Mouse (Mus musculus) heart, embryonic 14.5 days (tissue): ENCODE results near the gene Cers3. TPM values are rescaled to one million over a fixed set of nuclear protein-coding genes. Genes with fewer than 3 reads are reported as not detected.

Source experiments
- ATAC-seq: fragments of 200-750 bp; cut with Nextera tagmentation; 2 replicates; pipeline ENCODE4 v1.8.0; 2017; ENCODE audit warnings: low read depth, moderate TSS enrichment; ENCODE audit not compliant: insufficient number of reproducible peaks, insufficient read depth, low FRiP score
- H3K27ac ChIP-seq, 2 experiments: fragments of 200-500 bp in 1 of 2; fragments of 300-500 bp in 1 of 2; sonication (generic) in 1 of 2; replicated peaks in 1 of 2; 2 replicates each; pipeline ENCODE4 v1.5.1; 2012 to 2014; ENCODE audit warnings: low read depth in 2 of 2, low read length in 2 of 2, control low read depth in 1 of 2, mild to moderate bottlenecking in 1 of 2, mixed read lengths in 1 of 2; ENCODE audit not compliant: control insufficient read depth in 1 of 2, insufficient read depth in 1 of 2
- H3K27me3 ChIP-seq: fragments of 300-500 bp; sonication (generic); 2 replicates; pipeline ENCODE4 v1.6.1; 2014; ENCODE audit warnings: mild to moderate bottlenecking, low read length, control low read depth; ENCODE audit not compliant: control insufficient read depth, insufficient read depth
- H3K36me3 ChIP-seq: fragments of 300-500 bp; sonication (generic); 2 replicates; pipeline ENCODE4 v1.6.1; 2014; ENCODE audit warnings: mild to moderate bottlenecking, control low read depth, low read length, mixed read lengths; ENCODE audit not compliant: control insufficient read depth, insufficient read depth
- H3K4me1 ChIP-seq, 2 experiments: fragments of 200-500 bp in 1 of 2; fragments of 300-500 bp in 1 of 2; sonication (generic) in 1 of 2; 2 replicates each; pipeline ENCODE4 v1.6.1; 2012 to 2014; ENCODE audit warnings: low read length in 2 of 2, control low read depth in 1 of 2, mixed read lengths in 1 of 2; ENCODE audit not compliant: control insufficient read depth in 2 of 2, insufficient read depth in 2 of 2
- H3K4me2 ChIP-seq: fragments of 300-500 bp; sonication (generic); 2 replicates; pipeline ENCODE4 v1.6.1; 2014; ENCODE audit warnings: mild to moderate bottlenecking, low read length
- H3K4me3 ChIP-seq, 2 experiments: fragments of 200-500 bp in 1 of 2; fragments of 300-500 bp in 1 of 2; sonication (generic) in 1 of 2; 2 replicates each; pipeline ENCODE4 v1.5.1; 2012 to 2014; ENCODE audit warnings: low read length in 2 of 2, mild to moderate bottlenecking in 2 of 2, control low read depth in 1 of 2, low read depth in 1 of 2, moderate library complexity in 1 of 2; ENCODE audit not compliant: control insufficient read depth in 1 of 2, insufficient read depth in 1 of 2
- H3K9ac ChIP-seq: fragments of 300-500 bp; sonication (generic); 2 replicates; pipeline ENCODE4 v1.6.1; 2014; ENCODE audit warnings: mild to moderate bottlenecking, low read length
- H3K9me3 ChIP-seq: fragments of 300-500 bp; sonication (generic); 2 replicates; pipeline ENCODE4 v1.6.1; 2016; ENCODE audit warnings: low read length, control low read depth; ENCODE audit not compliant: control insufficient read depth
- WGBS: fragments of 180-500 bp; shearing (Covaris S2); extraction: QIAGEN DNeasy Blood & Tissue Kit; methylation state at CpG from one replicate; pipeline ENCODE4 v1.1.7; 2014; 5-methylcytosine and 5-hydroxymethylcytosine counted together
- polyA plus RNA-seq: library from polyadenylated mRNA; unstranded; fragments of >200 nt; fragmentation: Nextera tagmentation; extraction: Ambion mirVana; gene quantifications from 2 replicates; pipeline ENCODE4 v1.2.1, GENCODE M21; 2014

The Cers3 gene
- polyA plus RNA-seq, 1 experiment from 2014 or later = 0.36 TPM

GRCm38 (mm10) chr7:66798826-66799225 lies 55.5 kb downstream of the Cers3 start:
- WGBS = 69% methylated on average over 5 of the region's 5 CpGs
- ATAC-seq = no peak

DNA sequence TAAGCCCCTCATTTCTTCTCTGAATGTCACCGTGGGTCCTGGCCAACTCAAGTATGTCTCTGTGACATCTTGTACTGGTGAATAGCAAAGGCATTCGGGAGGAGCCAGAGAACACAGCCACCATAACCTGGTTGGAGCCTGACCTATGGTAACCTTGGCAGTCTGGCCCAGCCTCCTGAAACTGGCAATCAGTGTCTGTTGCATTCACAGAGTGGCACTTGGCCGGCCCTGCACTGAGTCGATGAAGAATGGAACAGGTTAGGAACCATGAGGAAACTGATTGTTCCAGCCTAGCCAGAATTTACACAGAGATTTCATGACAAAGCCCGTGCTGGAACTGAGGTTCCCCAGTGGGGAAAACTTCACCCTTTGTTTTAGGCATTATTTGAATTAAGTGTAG lies 57.5 kb downstream of the Cers3 start:
- no peak for ATAC-seq
- WGBS = 56% methylated on average over 5 of the region's 5 CpGs
- H3K9ac ChIP-seq = no peak overlapping the region

More at GRCm38 (mm10) chr7:66798826-66799225, 55.5 kb downstream of the Cers3 start:
- Histone ChIP-seq H3K36me3 (no peaks in the 10 kb centered on the region), H3K4me2 (no peak overlapping the region), H3K27me3 (no peaks in the 10 kb centered on the region), H3K9me3 (no peaks in the 10 kb centered on the region), H3K4me1 (peaks cover 0 to 13% of the 10 kb centered on the region in 2 experiments; a peak in 1 of 4 replicates), H3K9ac (no peak overlapping the region), H3K27ac (no peak overlapping the region), H3K4me3 (no peak overlapping the region)

GRCm38 (mm10) chr7:66801785-66802184 lies 58.5 kb downstream of the Cers3 start:
- no peaks in the 10 kb centered on the region for H3K27me3 ChIP-seq
- peaks cover 0 to 10% of the 10 kb centered on the region in 2 experiments; a peak in 1 of 4 replicates for H3K4me1 ChIP-seq
- no peaks in the 10 kb centered on the region for H3K9me3 ChIP-seq
- no peak for ATAC-seq
- H3K4me2 ChIP-seq = no peak overlapping the region
- no peaks in the 10 kb centered on the region for H3K36me3 ChIP-seq
- no peak overlapping the region for H3K9ac ChIP-seq
- no peak overlapping the region for H3K27ac ChIP-seq
- H3K4me3 ChIP-seq = no peak overlapping the region

More for the DNA sequence above, 57.5 kb downstream of the Cers3 start:
- no peak overlapping the region for H3K4me2 ChIP-seq
- no peak overlapping the region for H3K4me3 ChIP-seq
- H3K4me1 ChIP-seq = peaks cover 0 to 13% of the 10 kb centered on the region in 2 experiments; a peak in 1 of 4 replicates
- H3K27ac ChIP-seq = no peak overlapping the region
- H3K9me3 ChIP-seq = no peaks in the 10 kb centered on the region
- no peaks in the 10 kb centered on the region for H3K27me3 ChIP-seq
- no peaks in the 10 kb centered on the region for H3K36me3 ChIP-seq

- Histone ChIP-seq H3K4me3 (no peak overlapping the region), H3K4me1 (0 out of 4 replicates have a peak, but pooled peaks cover 0 to 2% of the 10 kb centered on the region in 2 experiments), H3K4me2 (no peak overlapping the region), H3K27ac (no peak overlapping the region), H3K27me3 (no peaks in the 10 kb centered on the region), H3K9me3 (no peaks in the 10 kb centered on the region), H3K36me3 (no peaks in the 10 kb centered on the region), H3K9ac (no peak overlapping the region)
- 63% methylated on average over 5 of the region's 5 CpGs for WGBS
- no peak for ATAC-seq
Measured at GRCm38 (mm10) chr7:66803798-66804197, 60.5 kb downstream of the Cers3 start.

DNA sequence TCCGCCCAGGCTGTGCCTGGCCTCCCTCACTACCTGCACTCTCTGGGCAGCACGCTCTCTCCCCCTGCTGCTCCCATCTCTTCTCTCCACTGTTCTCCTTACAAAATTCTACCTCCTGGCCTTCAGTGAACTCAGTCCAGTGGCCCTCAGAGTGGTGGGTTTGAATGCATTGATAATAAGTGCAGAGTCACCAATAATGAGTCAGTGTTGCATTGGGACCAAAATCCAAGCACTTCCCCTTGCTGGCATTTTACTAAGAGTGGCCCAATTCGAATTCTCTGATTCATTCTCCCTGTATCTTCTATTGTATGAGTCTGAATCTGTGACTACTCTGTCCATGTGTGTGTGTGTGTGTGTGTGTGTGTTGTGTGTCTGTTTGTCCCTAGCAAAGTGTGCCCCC lies 63.5 kb downstream of the Cers3 start:
- Histone ChIP-seq H3K36me3 (no peaks in the 10 kb centered on the region), H3K4me1 (0 out of 4 replicates have a peak, but pooled peaks cover 0 to under 1% of the 10 kb centered on the region in 2 experiments), H3K9me3 (no peaks in the 10 kb centered on the region), H3K27me3 (no peaks in the 10 kb centered on the region), H3K4me2 (no peak overlapping the region), H3K27ac (no peak overlapping the region), H3K9ac (no peak overlapping the region), H3K4me3 (no peak overlapping the region)
- no peak for ATAC-seq
- 66% methylated on average over 3 of the region's 3 CpGs for WGBS

- H3K9me3 ChIP-seq = no peaks in the 10 kb centered on the region
- no peak overlapping the region for H3K4me3 ChIP-seq
- H3K4me1 ChIP-seq = no peaks in the 10 kb centered on the region
- no peak for ATAC-seq
- H3K27me3 ChIP-seq = no peaks in the 10 kb centered on the region
- WGBS = 92% methylated on average over 7 of the region's 7 CpGs
- H3K4me2 ChIP-seq = no peak overlapping the region
- H3K36me3 ChIP-seq = no peaks in the 10 kb centered on the region
- no peak overlapping the region for H3K27ac ChIP-seq
- no peak overlapping the region for H3K9ac ChIP-seq
Measured at GRCm38 (mm10) chr7:66810436-66810835, 67.1 kb downstream of the Cers3 start.

DNA sequence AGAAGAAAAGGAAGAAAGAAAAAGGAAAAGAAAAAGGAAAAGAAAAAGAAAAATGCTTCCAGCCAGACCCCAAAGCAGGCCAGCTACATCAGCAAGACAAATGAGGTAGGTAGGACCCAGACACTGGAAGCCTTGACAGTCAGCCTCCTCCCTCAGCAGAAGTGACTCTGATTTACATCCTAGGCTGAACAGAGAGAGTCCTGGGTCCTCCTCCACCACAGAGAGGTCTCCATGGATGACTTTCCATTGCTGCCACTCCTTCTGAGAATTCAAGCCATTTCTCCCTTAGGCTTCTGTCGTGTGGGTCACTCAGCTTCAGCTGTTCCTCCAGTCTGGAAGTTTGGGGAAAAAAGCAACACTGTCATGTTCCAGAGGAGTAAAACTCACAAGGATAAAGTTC lies 68.0 kb downstream of the Cers3 start:
- no peak overlapping the region for H3K4me2 ChIP-seq
- H3K27me3 ChIP-seq = no peaks in the 10 kb centered on the region
- WGBS = 83% methylated on average over 1 of the region's 1 CpGs
- H3K9me3 ChIP-seq = no peaks in the 10 kb centered on the region
- no peak overlapping the region for H3K9ac ChIP-seq
- no peak for ATAC-seq
- H3K27ac ChIP-seq = no peak overlapping the region
- H3K4me3 ChIP-seq = no peak overlapping the region
- H3K4me1 ChIP-seq = no peaks in the 10 kb centered on the region
- no peaks in the 10 kb centered on the region for H3K36me3 ChIP-seq

- no peaks in the 10 kb centered on the region for H3K9me3 ChIP-seq
- 87% methylated on average over 4 of the region's 4 CpGs for WGBS
- no peaks in the 10 kb centered on the region for H3K4me1 ChIP-seq
- no peak overlapping the region for H3K27ac ChIP-seq
- no peak for ATAC-seq
- no peak overlapping the region for H3K4me2 ChIP-seq
- H3K9ac ChIP-seq = no peak overlapping the region
- H3K36me3 ChIP-seq = no peaks in the 10 kb centered on the region
- H3K27me3 ChIP-seq = no peaks in the 10 kb centered on the region
- H3K4me3 ChIP-seq = no peak overlapping the region
Measured at GRCm38 (mm10) chr7:66812289-66812688, 69.0 kb downstream of the Cers3 start.
